Mouse (Mus musculus) urinary bladder, adult 2 months (tissue): ENCODE results near the gene Cisd1. TPM values are rescaled to one million over a fixed set of nuclear protein-coding genes. Genes with fewer than 3 reads are reported as not detected.
A peak's percentile ranks its signal among the peaks of the same experiment; 100 is the strongest.
"Not testable (repeated sequence)": the region's sequence is repeated elsewhere in the genome, so short reads cannot be mapped to it uniquely, and the experiment has no call there.

Experiments used
- DNase-seq: peaks from one replicate; pipeline ENCODE4 v3.0.0; 2022; ENCODE audit warnings: low spot score
- polyA plus RNA-seq: library from polyadenylated mRNA; depleted of rRNA; stranded (reverse); fragments of >200 nt; gene quantifications from 2 replicates; pipeline ENCODE4 v1.2.3, GENCODE M21; 2012; rRNA removed

Gene Cisd1
- 122 and 128 TPM in 2 replicates for polyA plus RNA-seq

DNA sequence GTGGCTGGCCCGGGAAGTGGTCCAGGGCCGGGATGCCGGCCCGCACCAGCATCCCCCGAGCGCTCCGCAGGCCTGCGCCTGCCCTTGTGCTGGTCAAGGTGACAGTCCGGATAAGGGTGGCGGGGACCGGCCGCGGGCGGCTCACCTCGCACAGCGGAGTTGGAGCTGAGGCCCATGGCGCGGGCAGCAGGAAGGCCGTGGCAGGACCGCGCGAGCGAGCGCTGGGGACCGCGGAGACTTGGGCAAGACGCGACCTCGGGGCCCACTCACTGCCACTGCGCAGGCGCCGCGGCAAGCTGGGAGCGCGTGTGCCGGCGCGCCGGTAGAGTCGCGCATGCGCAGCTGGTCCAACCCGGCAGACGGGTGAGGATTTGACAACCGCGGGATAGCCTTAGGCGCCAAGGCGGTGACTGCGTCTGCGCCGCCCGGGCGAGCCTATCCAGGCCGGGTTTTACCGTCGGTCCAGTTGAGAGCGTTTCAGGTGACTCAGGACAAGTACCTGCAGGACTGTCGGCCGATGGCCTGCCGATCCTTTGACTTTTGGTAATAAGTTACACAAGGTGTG lies at the start of gene Cisd1:
Gene Cisd1 (minus strand): TSS at position 376 of the 565 bp plus-strand sequence.
- DNase-seq, result peak; percentile 92

DNA sequence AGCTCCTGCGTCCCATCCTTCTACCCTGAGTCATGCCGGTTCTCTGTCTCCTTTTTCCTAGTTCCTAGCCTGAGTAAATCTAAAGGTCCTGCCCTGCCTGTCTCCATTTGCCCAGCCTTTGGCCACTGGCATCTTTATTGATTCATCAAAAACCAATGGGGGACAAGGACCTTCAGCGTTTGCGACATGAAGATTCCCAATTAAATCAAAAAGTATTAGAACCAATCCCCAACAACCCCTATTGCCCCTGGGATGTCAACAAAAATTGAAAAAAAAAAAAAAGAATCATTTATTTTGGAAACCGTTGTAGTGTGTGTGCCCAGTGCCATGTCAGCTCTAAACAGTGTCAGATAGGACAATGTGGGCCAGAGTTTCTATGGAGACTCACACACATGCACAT lies 44.6 kb upstream of the Cisd1 start:
- DNase-seq, result no peak

DNA sequence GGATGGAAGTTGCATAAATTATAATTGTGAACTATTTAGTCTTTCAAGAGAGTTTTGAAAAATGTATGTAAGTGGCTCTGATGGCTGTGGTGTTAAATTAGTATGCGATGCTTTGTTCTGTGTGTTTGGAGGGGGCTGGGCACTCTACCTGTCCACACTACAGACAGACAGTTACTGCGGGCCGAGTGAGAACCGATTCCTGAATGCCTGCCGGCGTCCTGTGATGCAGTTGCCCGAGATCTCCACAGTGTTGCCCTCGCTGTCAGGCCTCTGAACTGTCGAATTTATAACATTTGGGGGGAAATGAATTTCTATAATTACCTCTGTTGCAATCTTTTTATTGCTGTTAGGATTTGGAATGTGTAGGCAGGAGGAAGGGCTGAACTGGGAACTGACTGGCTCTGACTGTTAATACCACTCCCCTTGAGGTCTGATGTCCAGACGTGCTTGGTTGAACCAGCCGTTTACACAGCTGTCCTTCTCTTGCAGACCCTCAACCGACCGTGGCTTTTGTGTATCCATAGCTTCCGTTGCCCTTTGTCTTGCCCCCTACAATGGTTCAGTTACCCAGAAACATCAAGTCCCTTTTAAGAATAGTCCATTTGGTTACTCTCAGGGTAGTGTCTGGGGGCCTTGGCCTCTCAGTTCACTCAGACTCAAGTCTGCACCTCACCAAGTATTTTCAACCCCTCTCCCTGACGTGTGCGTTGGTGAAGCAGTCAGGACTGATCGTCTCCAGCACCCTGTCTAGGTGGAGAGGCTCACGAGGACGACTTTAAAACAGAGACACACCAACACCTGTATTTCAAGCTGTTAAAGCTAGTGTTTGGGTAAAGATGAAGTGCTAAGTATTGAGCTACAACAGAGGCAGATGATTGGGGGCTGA lies 39.6 kb upstream of the Cisd1 start:
- no peak for DNase-seq

DNA sequence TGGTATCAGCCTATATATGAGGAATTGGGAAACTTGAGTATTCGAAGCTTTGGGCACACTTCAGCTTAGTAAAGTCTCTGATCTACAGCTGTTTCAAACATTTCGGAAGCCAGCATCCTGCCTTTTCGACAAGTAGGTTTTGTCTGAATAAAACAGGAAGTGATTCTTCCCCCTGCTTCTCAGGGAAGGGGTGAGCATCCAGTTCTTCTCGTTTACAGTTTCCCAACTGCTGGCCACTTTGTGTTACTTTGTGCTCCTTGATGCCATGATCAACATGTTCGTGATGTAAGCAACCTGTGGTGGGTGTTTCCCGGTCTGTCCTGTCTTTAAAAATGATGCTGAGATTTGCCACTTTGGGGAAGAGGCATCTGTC lies 38.8 kb upstream of the Cisd1 start:
- not testable (repeated sequence) for DNase-seq

DNA sequence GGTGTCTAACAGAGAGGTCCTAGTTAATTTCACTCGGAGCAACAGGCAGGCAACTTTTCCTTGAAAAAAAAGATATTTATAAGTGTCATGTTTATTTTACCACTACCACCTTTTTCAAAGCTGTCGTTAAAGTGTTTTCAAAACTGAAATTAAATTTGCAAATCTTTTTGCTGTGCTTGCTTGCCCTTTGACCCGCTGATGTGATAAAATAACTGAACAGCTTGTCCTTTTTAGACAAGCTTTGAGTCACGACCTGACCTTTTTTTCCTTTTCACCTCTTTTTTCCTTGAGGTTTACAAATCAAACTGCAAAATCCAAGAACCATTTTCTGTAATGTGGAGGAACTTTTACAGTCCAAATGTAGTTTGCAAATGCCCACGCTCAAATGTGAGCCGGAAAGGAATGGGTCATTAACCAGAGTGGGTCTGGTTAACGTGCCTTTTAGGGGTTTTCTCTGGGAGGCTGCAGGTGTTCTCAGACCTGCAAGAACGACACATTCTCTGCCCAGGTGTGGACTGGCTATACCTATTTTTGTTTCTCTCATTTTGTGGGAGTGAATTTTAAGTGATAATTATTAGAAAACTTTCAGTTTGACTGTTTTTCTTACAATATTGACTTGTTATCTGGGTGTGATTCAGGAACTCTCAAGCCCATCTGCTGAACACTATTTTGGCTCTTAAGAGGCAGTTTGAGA lies 38.3 kb upstream of the Cisd1 start:
- no peak for DNase-seq

DNA sequence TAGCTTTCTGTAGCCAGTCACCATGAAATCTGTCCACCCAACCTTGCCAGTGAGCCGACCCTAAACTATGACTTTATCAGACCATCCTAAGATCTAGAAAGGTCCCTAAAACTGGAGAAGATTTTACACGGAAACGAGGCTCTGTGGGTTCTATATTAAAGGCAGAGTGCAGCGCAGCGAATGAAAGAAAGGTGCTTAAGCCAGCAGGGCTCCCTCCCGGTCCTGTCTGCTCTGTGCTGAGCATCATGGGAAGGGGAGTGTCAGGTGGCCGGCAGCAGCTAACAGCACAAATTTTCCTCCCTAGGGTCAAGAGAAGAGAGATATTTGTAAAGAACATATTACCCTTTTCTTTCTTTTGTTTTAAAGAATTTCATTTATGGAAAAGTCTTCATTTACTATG lies 37.4 kb upstream of the Cisd1 start:
- no peak for DNase-seq

DNA sequence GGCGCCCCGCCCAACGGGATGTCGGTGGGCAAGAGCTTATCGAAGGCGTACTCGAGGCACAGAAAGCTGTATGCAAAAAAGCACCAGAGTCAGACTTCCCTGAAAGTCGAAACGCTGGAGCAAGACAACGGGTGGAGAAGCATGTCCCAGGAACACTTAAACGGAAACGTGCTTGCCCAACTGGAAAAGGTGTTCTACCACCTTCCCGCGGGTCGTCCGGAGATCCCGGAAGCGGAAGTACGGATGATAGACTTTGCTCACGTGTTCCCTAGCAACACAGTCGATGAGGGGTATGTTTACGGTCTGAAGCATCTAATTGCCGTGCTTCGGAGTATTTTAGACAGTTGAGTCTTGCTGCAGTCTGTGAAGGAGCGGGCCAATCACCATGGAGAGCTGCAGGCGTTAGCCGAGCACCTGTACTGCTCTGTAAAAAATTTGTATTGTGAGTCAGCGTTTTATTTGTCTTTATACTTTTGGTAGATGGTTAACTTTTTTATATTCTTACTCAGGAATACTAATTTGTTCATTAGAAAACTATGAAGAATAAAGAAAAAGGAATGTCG lies 36.8 kb upstream of the Cisd1 start:
- no peak for DNase-seq

DNA sequence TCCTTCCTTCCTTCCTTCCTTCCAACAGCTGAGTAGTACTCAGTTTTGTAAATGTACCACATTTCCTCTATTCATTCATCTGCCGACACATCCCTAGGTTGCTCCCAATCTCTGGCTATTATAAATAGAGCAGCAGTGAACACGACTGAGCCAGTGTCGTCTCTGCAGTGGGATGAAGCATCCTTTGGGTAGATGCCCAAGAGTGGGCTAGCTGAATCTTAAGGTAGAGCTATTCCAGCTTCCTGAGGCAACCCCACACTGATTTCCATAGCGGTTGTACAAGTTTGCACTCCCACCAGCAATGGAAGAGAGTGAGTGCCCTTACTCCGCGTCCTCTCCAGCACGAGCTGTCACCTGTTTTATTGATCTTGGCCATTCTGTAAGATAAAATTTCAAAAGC lies 35.7 kb upstream of the Cisd1 start:
- no peak for DNase-seq

DNA sequence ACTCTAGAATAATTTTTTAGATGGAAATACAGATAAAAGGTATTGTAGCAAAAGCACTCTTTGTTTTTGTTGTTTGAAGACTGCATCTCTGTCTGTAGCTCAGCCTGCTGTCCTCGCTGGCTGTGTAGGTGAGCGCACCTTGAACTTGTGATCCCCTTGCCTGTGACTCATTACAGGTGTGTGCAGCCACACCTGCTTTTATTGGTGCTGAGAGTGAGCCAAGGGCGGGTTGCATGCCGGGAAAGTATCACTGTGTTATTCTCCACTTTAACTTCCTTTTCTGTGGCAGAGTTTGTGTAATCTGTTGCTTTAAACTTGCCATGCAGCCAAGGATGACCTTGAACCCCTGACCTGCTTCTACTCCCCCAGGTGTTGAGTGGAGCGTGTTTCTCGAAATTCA lies 31.3 kb upstream of the Cisd1 start:
- DNase-seq, result no peak

DNA sequence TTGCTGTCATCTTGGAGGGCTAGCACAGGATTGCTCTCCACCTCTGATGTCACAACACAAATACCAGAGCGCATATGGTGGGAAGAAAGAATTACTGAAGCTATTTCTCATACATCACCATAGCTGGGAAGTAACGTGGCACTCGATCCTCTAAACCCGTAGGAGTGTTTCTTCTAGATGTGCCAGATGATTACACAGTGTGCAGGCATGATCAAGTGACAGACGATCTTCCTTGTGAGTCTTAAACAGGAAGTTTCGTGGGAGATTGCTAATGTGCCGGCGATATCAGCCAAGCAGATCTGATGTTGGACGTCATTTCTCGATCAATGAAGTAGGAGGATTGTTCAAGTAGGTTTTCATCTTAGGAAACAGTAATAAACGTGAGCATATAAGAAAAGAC lies 29.0 kb upstream of the Cisd1 start:
- no peak for DNase-seq

DNA sequence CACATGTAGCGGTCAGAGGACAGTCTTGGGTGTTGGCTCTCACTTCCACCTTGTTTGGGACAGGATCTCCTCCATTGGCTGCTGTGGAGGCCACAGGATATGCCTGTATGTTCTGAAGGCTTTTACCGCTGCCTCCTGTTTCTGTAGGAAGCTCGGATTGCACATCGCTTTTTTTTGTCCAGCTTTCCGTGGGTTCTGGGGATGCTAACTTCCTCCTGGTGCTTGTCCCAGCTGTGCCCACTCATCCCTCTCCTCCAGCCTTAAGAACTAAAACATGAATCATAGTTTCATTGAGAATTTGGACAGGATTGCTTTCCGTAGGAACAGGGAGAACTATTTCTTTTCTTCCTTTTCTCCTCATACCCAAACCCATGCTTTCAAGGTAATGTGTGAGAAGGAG lies 27.1 kb upstream of the Cisd1 start:
- DNase-seq, result no peak

DNA sequence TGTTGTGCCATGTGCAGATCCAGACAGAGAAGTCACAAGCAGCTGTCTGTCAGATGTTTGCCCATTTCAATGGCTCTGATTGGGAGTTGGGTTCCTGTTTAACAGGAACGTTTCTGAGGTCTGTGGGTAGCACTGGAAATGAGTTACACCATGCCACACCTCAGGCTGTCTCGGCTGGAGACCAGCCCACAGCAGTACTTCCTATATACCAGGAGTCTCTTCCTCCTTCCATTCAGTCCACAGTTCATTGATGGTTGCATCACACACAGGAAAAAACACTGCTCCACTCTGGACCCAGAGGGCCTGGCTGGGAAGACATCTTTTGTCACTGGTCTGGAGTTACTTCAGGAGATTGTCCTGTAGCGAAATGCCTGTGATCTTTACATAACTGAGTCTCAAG lies 24.7 kb upstream of the Cisd1 start:
- DNase-seq, result no peak

DNA sequence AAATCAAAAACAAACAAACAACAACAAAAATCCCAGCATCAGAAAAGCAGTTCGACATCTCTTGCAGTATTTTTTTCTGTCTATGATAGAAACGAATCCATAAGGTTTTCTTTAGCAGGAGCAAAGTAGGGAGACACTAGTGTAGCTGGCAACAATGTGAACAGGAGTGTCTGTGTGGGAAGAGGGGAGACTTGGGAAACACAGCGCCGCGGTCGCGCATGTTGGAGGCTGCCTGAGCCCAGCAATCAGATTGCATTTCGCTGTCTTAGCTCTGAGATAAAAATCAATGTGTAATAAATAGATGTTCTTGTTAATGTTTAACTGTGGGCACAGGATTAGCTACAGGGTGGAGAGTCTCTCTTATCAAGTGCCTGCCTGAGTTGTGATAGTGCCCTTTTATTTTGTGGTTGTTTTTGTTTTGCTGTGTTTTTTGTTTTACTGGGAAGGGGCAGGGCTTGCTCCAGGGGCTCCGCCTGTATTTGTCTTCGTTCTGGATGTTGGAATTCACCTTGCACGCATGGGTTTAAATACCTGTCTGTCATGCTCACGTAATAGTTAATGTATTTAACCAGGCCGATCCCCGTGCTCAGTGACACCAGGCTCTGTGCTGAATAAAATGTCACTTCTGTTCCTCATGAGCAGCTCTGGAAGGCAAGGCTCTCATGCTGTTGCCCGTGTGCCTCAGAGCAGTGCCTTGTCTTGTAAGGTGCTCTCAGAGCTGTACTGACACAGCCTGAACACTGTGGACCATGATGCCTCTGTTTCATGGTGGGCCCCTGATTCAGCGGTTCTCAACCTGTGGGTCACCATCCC lies 23.6 kb upstream of the Cisd1 start:
- DNase-seq, result no peak

DNA sequence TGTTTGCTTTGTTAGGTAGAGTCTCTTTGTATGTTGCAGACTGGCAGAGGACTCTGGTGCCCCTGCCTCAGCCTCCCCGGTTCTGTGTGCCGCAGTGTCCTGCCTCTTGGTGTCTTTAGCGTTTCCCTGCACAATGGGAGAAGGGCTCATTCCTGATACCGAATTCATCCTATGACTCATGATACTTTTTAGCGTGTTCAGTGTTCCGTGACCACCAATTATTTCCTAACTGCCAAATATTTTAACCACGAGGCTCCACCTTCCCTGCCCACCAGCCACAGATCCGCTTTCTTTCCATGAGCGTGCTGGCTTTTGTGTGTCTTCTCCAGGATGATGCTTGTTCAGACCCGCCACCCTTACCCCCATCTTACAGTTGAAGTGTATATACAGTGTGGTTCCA lies 19.1 kb upstream of the Cisd1 start:
- no peak for DNase-seq

DNA sequence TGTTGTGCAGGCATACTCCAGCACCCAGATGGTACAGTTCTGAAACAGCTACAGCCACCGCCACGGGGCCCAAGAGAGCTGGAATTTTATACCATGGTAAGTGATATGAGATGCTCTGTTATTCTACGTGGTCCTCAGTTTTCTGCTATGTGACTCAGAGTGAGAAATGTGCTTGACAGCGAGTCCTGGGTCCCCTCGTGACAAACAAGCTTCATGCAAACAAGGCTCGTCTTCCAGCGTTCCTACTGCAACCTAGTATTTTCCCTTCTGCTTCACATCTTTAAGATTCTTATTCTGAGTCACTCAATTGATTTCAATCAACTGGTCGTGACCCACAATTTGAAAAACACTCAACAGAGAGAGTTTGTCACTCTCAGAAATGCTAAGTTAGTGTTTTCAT lies 18.7 kb upstream of the Cisd1 start:
- no peak for DNase-seq

DNA sequence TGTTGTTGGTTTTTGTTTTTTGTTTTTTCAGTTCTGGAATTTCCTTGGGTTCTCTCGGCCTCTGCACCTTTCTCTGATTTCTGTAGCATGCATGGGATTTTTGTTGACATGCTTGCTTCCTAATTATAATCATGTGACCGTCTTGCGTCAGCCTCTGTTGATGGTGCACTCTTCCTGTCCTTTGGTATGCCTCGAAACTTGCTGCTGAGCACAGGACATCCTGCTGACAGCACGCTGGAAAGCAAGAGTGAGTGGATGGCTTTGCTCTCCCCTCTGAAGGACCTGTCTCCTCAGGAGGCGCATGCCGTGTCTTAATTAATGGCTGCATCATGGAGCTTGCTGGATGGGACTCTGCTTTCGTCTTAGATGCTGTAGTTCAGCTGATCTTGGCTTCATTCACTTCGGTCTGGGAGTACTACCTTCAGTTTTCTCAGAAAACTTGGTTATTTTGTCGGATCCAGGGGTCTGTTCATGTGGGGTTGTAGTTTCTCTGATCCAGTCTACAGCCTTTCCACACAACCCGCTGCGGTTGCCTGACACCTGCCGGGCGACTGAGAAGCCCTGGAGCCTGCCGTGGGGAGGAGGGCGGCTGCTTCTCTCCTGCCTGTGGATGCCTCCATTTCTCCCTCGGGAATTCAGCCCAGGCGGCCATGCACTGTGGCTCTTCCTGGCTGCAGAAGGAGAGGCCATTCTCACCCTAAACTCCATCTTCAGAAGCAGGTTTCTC lies 17.2 kb upstream of the Cisd1 start:
- DNase-seq, result no peak

DNA sequence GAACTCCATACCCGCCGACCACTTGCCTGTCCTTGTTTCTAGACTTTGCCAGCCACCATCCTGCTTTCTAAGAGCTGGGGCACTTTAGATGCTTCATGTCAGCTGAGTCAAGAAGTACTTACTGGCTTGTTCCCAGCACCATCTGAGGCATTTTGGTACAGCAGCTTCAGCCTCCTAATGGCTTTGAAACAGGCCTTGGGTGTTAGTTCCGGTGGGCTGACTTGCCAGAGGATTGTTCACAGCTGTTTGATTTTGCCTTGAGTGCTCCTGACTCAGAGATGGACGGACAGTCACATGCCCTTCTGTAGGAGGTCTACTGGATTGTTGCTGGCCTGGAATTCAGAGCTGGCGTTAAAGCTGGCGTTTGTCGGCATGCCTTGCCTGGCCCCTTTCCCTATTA lies 16.3 kb upstream of the Cisd1 start:
- no peak for DNase-seq

DNA sequence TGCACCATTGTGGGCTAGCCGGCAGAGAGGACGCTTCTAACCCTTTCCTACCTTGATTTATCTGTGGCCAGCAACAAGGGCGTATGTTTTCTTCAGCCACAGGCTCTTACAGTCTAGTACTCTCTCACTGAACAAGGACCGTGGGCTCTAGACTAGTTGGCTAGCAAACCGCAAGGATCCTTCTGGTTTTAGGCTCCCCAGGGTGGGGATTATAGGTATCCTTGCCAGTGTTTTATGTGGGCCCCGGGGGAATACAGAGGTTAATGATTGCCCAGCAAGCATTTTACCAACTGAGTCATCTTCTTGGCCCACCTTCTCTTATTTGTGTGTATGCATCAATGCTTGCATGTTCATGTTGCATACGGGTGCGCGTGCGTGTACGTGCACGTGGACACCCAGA lies 10.2 kb upstream of the Cisd1 start:
- no peak for DNase-seq

DNA sequence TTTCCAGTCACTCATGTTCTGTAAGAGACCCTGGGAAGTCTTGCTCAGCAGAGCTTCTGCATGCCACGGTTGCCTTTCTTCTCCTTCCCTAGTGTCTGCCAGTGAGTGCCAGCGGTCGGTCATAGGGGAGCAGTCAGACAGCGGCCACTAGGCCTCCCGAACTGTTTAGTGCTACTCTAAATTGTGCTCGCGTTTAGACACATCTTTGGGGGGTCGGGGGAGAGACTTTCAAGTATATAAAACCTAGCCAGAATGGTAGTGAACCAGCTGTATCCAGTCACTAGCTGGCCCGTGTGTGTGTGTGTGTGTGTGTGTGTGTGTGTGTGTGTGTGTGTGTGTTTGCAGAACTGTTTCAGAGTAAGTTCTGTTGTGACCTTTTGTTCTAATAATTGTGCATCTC lies 9.1 kb upstream of the Cisd1 start:
- DNase-seq, result no peak

DNA sequence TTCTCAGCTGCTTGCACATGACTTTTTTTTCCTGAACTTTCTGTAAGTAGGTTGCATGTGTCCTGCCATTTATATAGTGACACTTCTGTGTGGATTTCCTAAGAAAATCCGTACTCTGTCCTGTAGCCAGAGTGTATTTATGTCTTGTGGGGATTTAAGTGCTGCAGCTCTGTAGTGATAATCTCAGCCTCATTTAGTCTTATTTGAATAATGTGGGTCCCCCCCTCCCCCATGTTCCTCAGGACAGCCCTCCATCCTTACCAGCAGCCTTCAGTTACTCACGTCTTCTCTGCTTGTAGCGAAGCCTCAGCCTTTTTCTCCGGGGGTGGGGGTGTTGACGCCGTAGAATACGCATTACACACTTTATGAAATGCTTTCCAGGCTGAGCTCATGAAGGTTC lies 6.5 kb upstream of the Cisd1 start:
- DNase-seq, result no peak

DNA sequence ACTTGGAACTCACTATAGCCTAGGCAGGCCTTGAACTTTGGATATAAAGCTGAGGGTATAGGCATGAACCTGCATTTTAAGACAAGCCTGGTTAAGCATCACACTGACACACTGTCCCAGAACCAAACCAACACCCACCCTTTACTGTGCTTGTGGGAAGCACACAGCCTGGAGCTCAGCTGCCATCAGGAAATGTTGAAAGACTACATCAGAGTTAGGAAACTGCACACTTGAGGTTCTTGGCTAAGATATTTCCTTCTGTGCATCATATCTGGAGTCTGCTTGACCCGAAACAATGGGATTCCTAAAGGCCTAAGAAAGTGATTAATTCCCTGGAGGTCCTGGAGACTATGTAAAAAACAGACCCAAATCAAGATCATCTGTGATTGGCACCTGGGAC lies 4.5 kb upstream of the Cisd1 start:
- DNase-seq, result no peak
